Mouse (Mus musculus) right cerebral cortex, postnatal 14 days (tissue): Measurements from ENCODE around the gene Kat2b.
"Not testable (repeated sequence)": the region's sequence is repeated elsewhere in the genome, so short reads cannot be mapped to it uniquely, and the experiment has no call there.

Source experiments
- DNase-seq: peaks from one replicate; pipeline ENCODE4 v3.0.0; 2022

Kat2b gene

GRCm38 (mm10) chr17:53664703-53665382 lies 98.2 kb downstream of the Kat2b start:
- DNase-seq = no peak

GRCm38 (mm10) chr17:53670453-53670852 lies 103.8 kb downstream of the Kat2b start:
- DNase-seq = no peak

- DNase-seq = no peak
Measured at GRCm38 (mm10) chr17:53678716-53679115, 112.1 kb downstream of the Kat2b start.

GRCm38 (mm10) chr17:53688321-53688720 lies 121.7 kb downstream of the Kat2b start:
- DNase-seq = no peak

- peak; percentile 97 for DNase-seq
Measured at GRCm38 (mm10) chr17:53688877-53689802, 122.5 kb downstream of the Kat2b start, which contains the start of gene Sgo1. Sgo1 (minus strand) TSS chr17:53689333.

- no peak for DNase-seq
Measured at GRCm38 (mm10) chr17:53689946-53690345, 123.3 kb downstream of the Kat2b start.

- peak; percentile 21 for DNase-seq
Measured at GRCm38 (mm10) chr17:53694039-53694438, 127.4 kb downstream of the Kat2b start.

GRCm38 (mm10) chr17:53697521-53697920 lies 130.9 kb downstream of the Kat2b start:
- not testable (repeated sequence) for DNase-seq

GRCm38 (mm10) chr17:53714453-53714852 lies 147.8 kb downstream of the Kat2b start:
- DNase-seq = no peak

- not testable (repeated sequence) for DNase-seq
Measured at GRCm38 (mm10) chr17:53715161-53715560, 148.5 kb downstream of the Kat2b start.

- DNase-seq = no peak
Measured at GRCm38 (mm10) chr17:53718474-53718873, 151.8 kb downstream of the Kat2b start.

GRCm38 (mm10) chr17:53718916-53719315 lies 152.3 kb downstream of the Kat2b start:
- DNase-seq = not testable (repeated sequence)
